Mouse (Mus musculus) neural tube, embryonic 13.5 days (tissue): Measurements from ENCODE around the gene Olfr470. TPM values are rescaled to one million over a fixed set of nuclear protein-coding genes. Genes with fewer than 3 reads are reported as not detected.
"Not testable (repeated sequence)": the region's sequence is repeated elsewhere in the genome, so short reads cannot be mapped to it uniquely, and the experiment has no call there.

Experiments
- ATAC-seq: fragments of 200-750 bp; cut with Nextera tagmentation; 2 replicates; pipeline ENCODE4 v1.8.0; 2017; ENCODE audit warnings: low read depth, mild to moderate bottlenecking, moderate TSS enrichment, moderate library complexity
- H3K27ac ChIP-seq: fragments of 300-500 bp; sonication (generic); replicated peaks from 2 replicates; pipeline ENCODE4 v1.5.1; 2015; ENCODE audit warnings: moderate library complexity, mild to moderate bottlenecking, inconsistent platforms
- H3K27me3 ChIP-seq: fragments of 300-500 bp; sonication (generic); 2 replicates; pipeline ENCODE4 v1.6.1; 2015; ENCODE audit warnings: mild to moderate bottlenecking, inconsistent platforms
- H3K36me3 ChIP-seq: fragments of 300-500 bp; sonication (generic); 2 replicates; pipeline ENCODE4 v1.6.1; 2015; ENCODE audit warnings: mild to moderate bottlenecking, inconsistent platforms
- H3K4me1 ChIP-seq: fragments of 300-500 bp; sonication (generic); replicated peaks from 2 replicates; pipeline ENCODE4 v1.6.1; 2015; ENCODE audit warnings: inconsistent platforms
- H3K4me2 ChIP-seq: fragments of 300-500 bp; sonication (generic); 2 replicates; pipeline ENCODE4 v1.6.1; 2015; ENCODE audit warnings: inconsistent platforms, mild to moderate bottlenecking, moderate library complexity
- H3K4me3 ChIP-seq: fragments of 300-500 bp; sonication (generic); 2 replicates; pipeline ENCODE4 v1.5.1; 2015; ENCODE audit warnings: mild to moderate bottlenecking, inconsistent platforms
- H3K9ac ChIP-seq: fragments of 300-500 bp; sonication (generic); 2 replicates; pipeline ENCODE4 v1.6.1; 2015; ENCODE audit warnings: moderate library complexity, mild to moderate bottlenecking, inconsistent platforms
- H3K9me3 ChIP-seq: fragments of 300-500 bp; sonication (generic); 2 replicates; pipeline ENCODE4 v1.6.1; 2016; ENCODE audit warnings: inconsistent platforms
- WGBS: fragments of 180-500 bp; shearing (Covaris S2); methylation state at CpG from one replicate; pipeline ENCODE4 v1.1.7; 2015; 5-methylcytosine and 5-hydroxymethylcytosine counted together
- polyA plus RNA-seq: library from polyadenylated mRNA; unstranded; fragments of >200 nt; fragmentation: Nextera tagmentation; extraction: Ambion mirVana; gene quantifications from 2 replicates; pipeline ENCODE4 v1.2.1, GENCODE M21; 2015

Olfr470 gene
- polyA plus RNA-seq: not detected in 2 replicates

GRCm38 (mm10) chr7:107847390-107847789, at the start of gene Olfr470:
Olfr470 (minus strand) TSS chr7:107847490.
- not testable (repeated sequence) for H3K27me3 ChIP-seq, H3K4me3 ChIP-seq, H3K4me1 ChIP-seq, H3K4me2 ChIP-seq, H3K27ac ChIP-seq, H3K9ac ChIP-seq, H3K9me3 ChIP-seq, ATAC-seq, H3K36me3 ChIP-seq
- 86% methylated on average over 1 of the region's 1 CpGs for WGBS

GRCm38 (mm10) chr7:107841719-107842118, 5.6 kb downstream of the Olfr470 start:
- Histone ChIP-seq H3K27me3 (no peaks in the 10 kb centered on the region), H3K4me2 (no peak overlapping the region), H3K9ac (no peak overlapping the region), H3K9me3 (no peaks in the 10 kb centered on the region), H3K4me1 (no peaks in the 10 kb centered on the region), H3K4me3 (no peak overlapping the region), H3K27ac (no peak overlapping the region), H3K36me3 (no peaks in the 10 kb centered on the region)
- ATAC-seq: no peak
- WGBS: 75% methylated on average over 1 of the region's 1 CpGs

GRCm38 (mm10) chr7:107825441-107825840, 21.8 kb downstream of the Olfr470 start, which contains the start of gene Olfr469:
Olfr469 (minus strand) TSS chr7:107825541.
- H3K9me3 ChIP-seq, ATAC-seq, H3K36me3 ChIP-seq, H3K9ac ChIP-seq, H3K4me2 ChIP-seq, H3K27me3 ChIP-seq, H3K4me1 ChIP-seq, H3K4me3 ChIP-seq, H3K27ac ChIP-seq: not testable (repeated sequence)

GRCm38 (mm10) chr7:107823867-107824266, 23.4 kb downstream of the Olfr470 start:
- H3K4me1 ChIP-seq, H3K27ac ChIP-seq, H3K9ac ChIP-seq, H3K27me3 ChIP-seq, ATAC-seq, H3K4me3 ChIP-seq, H3K4me2 ChIP-seq, H3K9me3 ChIP-seq, H3K36me3 ChIP-seq: not testable (repeated sequence)
- 71% methylated on average over 2 of the region's 2 CpGs for WGBS

GRCm38 (mm10) chr7:107819442-107819841, 27.8 kb downstream of the Olfr470 start:
- no peak overlapping the region for H3K27ac ChIP-seq
- no peaks in the 10 kb centered on the region for H3K36me3 ChIP-seq
- no peaks in the 10 kb centered on the region for H3K4me1 ChIP-seq
- no peak overlapping the region for H3K4me2 ChIP-seq
- no peaks in the 10 kb centered on the region for H3K9me3 ChIP-seq
- H3K9ac ChIP-seq: no peak overlapping the region
- H3K4me3 ChIP-seq: no peak overlapping the region
- H3K27me3 ChIP-seq: no peaks in the 10 kb centered on the region
- ATAC-seq: no peak

- no peak within 1 kb of the TSS for H3K4me2 ChIP-seq
These were observed 35.3 kb downstream of the Olfr470 start, which contains the start of gene Olfr467 for GRCm38 (mm10) chr7:107811963-107812362. Olfr467 (plus strand) TSS chr7:107812263.

GRCm38 (mm10) chr7:107802138-107802537, 45.2 kb downstream of the Olfr470 start:
- WGBS: 83% methylated on average over 3 of the region's 3 CpGs
- no peak overlapping the region for H3K4me2 ChIP-seq
- H3K27me3 ChIP-seq: no peaks in the 10 kb centered on the region
- H3K27ac ChIP-seq: no peak overlapping the region
- H3K4me3 ChIP-seq: no peak overlapping the region
- no peaks in the 10 kb centered on the region for H3K36me3 ChIP-seq
- H3K9me3 ChIP-seq: no peaks in the 10 kb centered on the region
- no peak overlapping the region for H3K9ac ChIP-seq
- H3K4me1 ChIP-seq: no peaks in the 10 kb centered on the region
- ATAC-seq: no peak

More at GRCm38 (mm10) chr7:107811963-107812362, 35.3 kb downstream of the Olfr470 start, which contains the start of gene Olfr467:
- no peak within 1 kb of the TSS for H3K27ac ChIP-seq
- ATAC-seq: no peak
- H3K27me3 ChIP-seq: no peaks in the 10 kb centered on the region
- H3K36me3 ChIP-seq: no peaks in the 10 kb centered on the region
- peaks cover 5% of the 10 kb centered on the region; the same call in 1 of the 2 replicates for H3K9me3 ChIP-seq
- H3K9ac ChIP-seq: no peak within 1 kb of the TSS
- H3K4me3 ChIP-seq: no peak within 1 kb of the TSS
- H3K4me1 ChIP-seq: no peaks in the 10 kb centered on the region

GRCm38 (mm10) chr7:107801108-107801507, 46.2 kb downstream of the Olfr470 start, which contains the start of gene Ovch2:
Ovch2 (minus strand) TSS chr7:107801208.
- no peak within 1 kb of the TSS for H3K27ac ChIP-seq
- no peaks in the 10 kb centered on the region for H3K4me1 ChIP-seq
- WGBS: 88% methylated on average over 2 of the region's 2 CpGs
- no peaks in the 10 kb centered on the region for H3K36me3 ChIP-seq
- ATAC-seq: no peak
- H3K4me2 ChIP-seq: no peak within 1 kb of the TSS
- H3K9ac ChIP-seq: no peak within 1 kb of the TSS
- no peaks in the 10 kb centered on the region for H3K9me3 ChIP-seq
- H3K27me3 ChIP-seq: no peaks in the 10 kb centered on the region
- H3K4me3 ChIP-seq: no peak within 1 kb of the TSS

GRCm38 (mm10) chr7:107796500-107796899, 50.8 kb downstream of the Olfr470 start:
- H3K9ac ChIP-seq: no peak overlapping the region
- H3K36me3 ChIP-seq: no peaks in the 10 kb centered on the region
- no peak overlapping the region for H3K4me3 ChIP-seq
- ATAC-seq: no peak
- H3K9me3 ChIP-seq: no peaks in the 10 kb centered on the region
- 84% methylated on average over 2 of the region's 2 CpGs for WGBS
- no peak overlapping the region for H3K27ac ChIP-seq
- H3K4me1 ChIP-seq: no peaks in the 10 kb centered on the region
- H3K27me3 ChIP-seq: no peaks in the 10 kb centered on the region
- no peak overlapping the region for H3K4me2 ChIP-seq

Other genes with a start within 250 kb of the Olfr470 start
- not detected in 2 replicates for gene 5330417H12Rik, start 222.3 kb downstream of the Olfr470 start, polyA plus RNA-seq
- 0.07 TPM in 1 of 2 replicates, not detected in the other for gene Cyb5r2, start 89.5 kb downstream of the Olfr470 start, polyA plus RNA-seq
- not detected in 2 replicates for gene Ovch2, start 46.3 kb downstream of the Olfr470 start, polyA plus RNA-seq
- not detected in 2 replicates for gene Olfr467, start 35.2 kb downstream of the Olfr470 start, polyA plus RNA-seq
- not detected in 2 replicates for gene Olfr469, start 21.9 kb downstream of the Olfr470 start, polyA plus RNA-seq
- gene Olfr472, start 50.4 kb upstream of the Olfr470 start, polyA plus RNA-seq: not detected in 2 replicates
- not detected in 2 replicates for gene Olfr473, start 83.0 kb upstream of the Olfr470 start, polyA plus RNA-seq
- gene Olfr474, start 107.2 kb upstream of the Olfr470 start, polyA plus RNA-seq: not detected in 2 replicates
- gene Olfr476, start 117.3 kb upstream of the Olfr470 start, polyA plus RNA-seq: not detected in 2 replicates
- not detected in 2 replicates for gene Olfr477, start 139.2 kb upstream of the Olfr470 start, polyA plus RNA-seq
- not detected in 2 replicates for gene Olfr478, start 186.5 kb upstream of the Olfr470 start, polyA plus RNA-seq
- not detected in 2 replicates for gene Olfr479, start 203.2 kb upstream of the Olfr470 start, polyA plus RNA-seq
- not detected in 2 replicates for gene Olfr480, start 219.9 kb upstream of the Olfr470 start, polyA plus RNA-seq
- gene Olfr481, start 232.4 kb upstream of the Olfr470 start, polyA plus RNA-seq: not detected in 2 replicates